Mouse (Mus musculus) left cerebral cortex, adult 2 months (tissue): Measurements from ENCODE around the gene Phf5a. TPM values are rescaled to one million over a fixed set of nuclear protein-coding genes. Genes with fewer than 3 reads are reported as not detected.
A peak's percentile ranks its signal among the peaks of the same experiment; 100 is the strongest.

Source experiments
- DNase-seq, 2 experiments: peaks; one replicate each; pipeline ENCODE4 v3.0.0; 2021 to 2022; ENCODE audit warnings: low spot score in 2 of 2, mixed read lengths in 1 of 2; ENCODE audit errors: extremely low spot score in 1 of 2
- H3K27ac ChIP-seq: fragments of 200-600 bp; 2 replicates; pipeline ENCODE4 v1.8.1; 2022
- H3K4me3 ChIP-seq: fragments of 200-600 bp; 2 replicates; pipeline ENCODE4 v1.8.1; 2022
- CTCF ChIP-seq: fragments of 200-600 bp; IDR thresholded peaks from 2 replicates; pipeline ENCODE4 v1.8.1; 2022; ENCODE audit warnings: antibody characterized with exemption, mild to moderate bottlenecking, moderate library complexity
- intact Hi-C: fragments of 180-260 bp; cut with DNase I; formaldehyde crosslinking; loops from one replicate; pipeline ENCODE4 v1.15.1; 2025
- total RNA-seq, 2 experiments: library from RNA; stranded (reverse); gene quantifications; 2 replicates each; pipeline ENCODE4 v1.2.3; 2021

Phf5a gene
- total RNA-seq, 2 experiments from 2014 or later: 31.1 to 32.8 TPM

GRCm38 (mm10) chr15:81832219-81832618 lies 39.5 kb downstream of the Phf5a start:
- no peak overlapping the region for H3K4me3 ChIP-seq
- intact Hi-C loops: no loop called here
- no peak overlapping the region for H3K27ac ChIP-seq
- TF ChIP-seq CTCF: no peak
- no peak for DNase-seq

GRCm38 (mm10) chr15:81831136-81831825 lies 40.4 kb downstream of the Phf5a start:
- peak; percentile 84 for DNase-seq
- intact Hi-C loops: loop anchor here (2.0 kb wide), 2 partner anchors 74 to 86 kb away; no protein-coding TSS in a partner anchor
- peak; percentile 87 for TF ChIP-seq CTCF
- peak overlapping the region; percentile 30; the same call in 1 of the 2 replicates for H3K27ac ChIP-seq
- no peak overlapping the region for H3K4me3 ChIP-seq

DNA sequence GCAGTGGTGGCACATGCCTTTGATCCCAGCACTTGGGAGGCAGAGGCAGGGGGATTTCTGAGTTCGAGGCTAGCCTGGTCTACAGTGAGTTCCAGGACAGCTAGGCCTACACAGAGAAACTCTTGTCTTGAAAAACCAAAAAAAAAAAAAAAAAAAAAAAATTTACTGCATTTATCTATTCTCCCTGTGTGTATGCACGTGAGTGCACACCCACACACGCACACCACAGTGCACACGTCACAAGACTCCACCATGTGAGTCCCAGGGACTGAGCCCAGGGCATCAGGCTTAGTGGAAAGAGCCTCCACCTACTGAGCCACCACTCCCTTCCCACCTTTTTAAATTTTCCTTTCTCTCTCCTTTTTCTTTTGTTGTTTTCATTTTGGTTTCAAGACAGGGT lies 41.2 kb downstream of the Phf5a start:
- no peak overlapping the region for H3K4me3 ChIP-seq
- intact Hi-C loops: loop anchor here (2.0 kb wide), 2 partner anchors 74 to 86 kb away; no protein-coding TSS in a partner anchor
- H3K27ac ChIP-seq: no peak overlapping the region
- DNase-seq: no peak
- no peak for TF ChIP-seq CTCF

DNA sequence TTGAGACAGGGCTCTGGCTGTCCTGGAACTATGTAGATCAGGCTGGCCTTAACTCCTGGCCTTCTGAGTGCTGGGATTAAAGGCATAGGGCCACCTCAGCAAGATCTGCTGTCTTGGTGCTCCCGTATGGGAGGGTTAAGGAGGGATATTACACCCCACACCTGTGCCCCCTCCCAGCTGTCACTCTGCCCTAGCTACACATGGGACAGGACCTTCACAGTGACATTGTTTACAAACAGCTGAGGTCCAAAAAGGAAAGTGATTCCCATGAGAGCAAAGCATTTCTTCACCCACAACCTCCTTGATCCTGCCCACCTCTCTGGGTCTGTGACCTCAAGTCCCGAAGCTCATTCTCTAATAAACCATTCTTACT lies 42.5 kb downstream of the Phf5a start:
- no peak for DNase-seq
- H3K4me3 ChIP-seq: no peak overlapping the region
- no peak overlapping the region for H3K27ac ChIP-seq
- intact Hi-C loops: no loop called here
- TF ChIP-seq CTCF: no peak

DNA sequence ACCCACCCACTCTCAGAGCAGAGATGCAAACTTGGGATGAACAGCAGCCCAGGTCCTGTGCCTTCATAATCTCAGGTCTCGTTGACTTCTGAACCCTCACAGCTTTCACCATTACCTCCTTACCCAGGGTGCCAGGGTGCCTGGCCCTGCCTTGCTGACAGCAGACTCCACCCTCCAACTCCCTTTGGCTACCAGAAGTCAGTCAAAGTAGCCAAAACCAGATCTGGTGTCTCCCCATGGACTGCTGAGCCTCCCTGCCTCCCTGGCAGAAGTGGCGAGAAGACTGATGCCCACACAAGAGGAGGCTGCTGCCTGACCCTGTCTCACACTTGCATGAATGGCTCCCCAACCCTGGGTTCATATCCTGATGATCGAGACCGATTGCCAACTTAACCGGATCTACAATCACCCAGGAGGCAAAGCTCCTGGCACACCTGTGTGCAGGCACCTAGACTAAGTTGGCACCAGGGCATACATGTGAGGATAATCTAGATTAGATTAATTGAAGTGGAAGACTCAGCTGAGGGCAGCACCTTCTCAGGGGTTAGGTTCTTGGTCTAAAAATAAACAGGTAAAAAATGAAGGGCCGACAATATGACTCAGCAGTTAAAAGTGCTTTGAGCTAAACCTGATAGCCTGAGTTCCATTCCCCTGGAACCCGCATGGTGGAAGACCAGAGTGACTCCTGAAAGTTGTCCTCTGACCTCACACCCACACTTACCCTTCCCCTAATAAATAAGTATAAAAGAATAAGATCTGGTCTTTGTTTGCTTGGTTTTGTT lies 43.1 kb downstream of the Phf5a start:
- DNase-seq: no peak
- intact Hi-C loops: no loop called here
- Histone ChIP-seq H3K27ac (no peak overlapping the region), H3K4me3 (no peak overlapping the region)
- no peak for TF ChIP-seq CTCF

DNA sequence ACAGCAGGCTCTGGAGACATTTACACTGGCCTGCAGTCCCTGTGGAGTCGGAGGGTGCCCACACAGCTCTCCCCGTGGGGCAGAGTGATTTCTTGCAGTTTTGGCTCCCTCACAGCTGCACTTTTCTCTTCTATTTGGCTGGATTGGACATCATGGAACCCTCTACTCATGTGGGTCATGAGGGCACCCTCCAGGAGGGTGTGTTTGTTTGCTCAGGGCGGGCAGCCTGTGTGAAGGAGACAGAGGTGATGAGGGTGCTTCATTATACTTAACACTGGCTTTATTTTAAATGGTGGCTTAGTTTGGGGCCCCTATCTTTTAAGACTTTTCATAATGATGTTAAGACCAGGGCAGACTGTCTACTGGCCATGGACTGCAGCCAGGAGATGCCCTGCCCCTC lies 46.9 kb downstream of the Phf5a start:
- H3K4me3 ChIP-seq: no peak overlapping the region
- no peak overlapping the region for H3K27ac ChIP-seq
- TF ChIP-seq CTCF: no peak
- no peak for DNase-seq
- intact Hi-C loops: no loop called here

DNA sequence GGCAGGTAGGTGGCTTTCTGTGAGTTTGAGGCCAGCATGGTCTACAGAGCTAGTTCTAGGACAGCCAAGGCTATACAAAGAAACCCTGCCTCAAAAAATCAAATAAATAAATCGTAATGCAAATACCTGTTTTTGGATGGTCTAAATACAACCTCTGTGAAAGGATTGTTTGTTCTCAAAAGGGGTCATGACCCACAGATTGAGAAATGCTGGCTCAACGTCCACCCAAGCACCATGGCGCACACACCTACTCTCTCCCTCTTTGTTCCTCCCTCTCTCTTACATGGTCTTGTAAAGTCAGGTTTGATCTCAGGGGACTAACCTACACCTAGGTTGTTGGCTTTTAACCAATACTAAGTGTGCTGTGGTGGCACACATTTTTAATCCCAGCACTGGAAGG lies 49.1 kb downstream of the Phf5a start:
- DNase-seq: no peak
- TF ChIP-seq CTCF: no peak
- intact Hi-C loops: no loop called here
- Histone ChIP-seq H3K4me3 (no peak overlapping the region), H3K27ac (no peak overlapping the region)

DNA sequence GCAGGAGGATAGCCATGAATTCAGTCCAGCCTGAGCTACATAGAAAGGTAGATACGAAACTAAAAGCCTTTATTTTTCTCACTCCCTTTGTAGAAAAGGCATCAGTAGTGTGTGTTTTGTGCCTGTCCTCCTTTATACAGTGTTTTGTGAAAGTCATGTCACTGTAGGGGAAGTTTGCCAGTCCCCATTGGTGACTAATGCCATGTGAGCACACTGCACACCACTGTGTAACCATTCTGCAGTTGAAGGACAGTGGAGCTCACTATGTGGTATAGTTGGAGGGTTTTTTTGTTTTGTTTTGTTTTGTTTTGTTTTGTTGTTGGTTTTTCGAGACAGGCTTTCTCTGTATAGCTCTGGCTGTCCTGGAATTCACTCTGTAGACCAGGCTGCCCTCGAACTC lies 53.3 kb downstream of the Phf5a start:
- H3K4me3 ChIP-seq: no peak overlapping the region
- no peak for TF ChIP-seq CTCF
- H3K27ac ChIP-seq: no peak overlapping the region
- DNase-seq: no peak
- intact Hi-C loops: no loop called here

DNA sequence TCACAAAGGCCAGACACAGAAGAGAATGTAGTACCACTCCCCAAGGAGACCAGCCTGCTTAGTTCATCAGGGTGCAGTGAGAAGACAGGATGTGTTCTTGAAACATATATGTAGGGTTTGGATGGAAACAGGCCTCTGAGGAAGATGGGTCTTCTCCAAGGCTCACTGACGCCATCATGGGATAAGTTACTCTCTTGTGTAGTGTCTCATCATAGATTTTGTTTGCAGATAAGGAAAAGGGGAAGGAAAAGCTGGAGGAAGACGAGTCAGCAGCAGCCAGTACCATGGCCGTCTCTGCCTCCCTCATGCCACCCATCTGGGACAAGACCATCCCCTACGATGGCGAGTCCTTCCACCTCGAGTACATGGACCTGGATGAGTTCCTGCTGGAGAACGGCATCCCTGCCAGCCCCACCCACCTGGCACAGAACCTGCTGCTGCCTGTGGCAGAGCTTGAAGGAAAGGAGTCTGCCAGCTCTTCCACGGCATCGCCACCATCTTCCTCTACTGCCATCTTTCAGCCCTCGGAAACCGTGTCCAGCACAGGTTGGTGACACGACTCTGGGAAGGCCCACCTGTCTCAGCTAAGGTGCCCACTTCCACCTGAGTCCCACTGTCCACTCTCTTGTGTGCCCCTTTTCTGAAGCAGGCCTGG lies 56.9 kb downstream of the Phf5a start:
- DNase-seq: no peak
- no peak for TF ChIP-seq CTCF
- intact Hi-C loops: no loop called here
- no peak overlapping the region for H3K4me3 ChIP-seq
- H3K27ac ChIP-seq: peak overlapping the region; percentile 68

Other genes with a start within 250 kb of the Phf5a start
- gene L3mbtl2, start 208.0 kb downstream of the Phf5a start, total RNA-seq: 10 to 100 TPM; 35.0 to 38.8 TPM
- gene Chadl, start 174.6 kb downstream of the Phf5a start, total RNA-seq: 10 to 100 TPM; 12.2 to 13.8 TPM
- 100 to 1,000 TPM; 160 to 179 TPM for gene Zc3h7b, start 126.9 kb downstream of the Phf5a start, total RNA-seq
- 100 to 1,000 TPM; 214 to 229 TPM for gene Rangap1, start 126.4 kb downstream of the Phf5a start, total RNA-seq
- 100 to 1,000 TPM; 220 to 228 TPM for gene Tef, start 69.5 kb downstream of the Phf5a start, total RNA-seq
- 10 to 100 TPM; 34.8 to 41.4 TPM for gene Tob2, start 13.1 kb downstream of the Phf5a start, total RNA-seq
- gene Aco2, start 398 bp upstream of the Phf5a start, total RNA-seq: 100 to 1,000 TPM; 420 to 427 TPM
- gene Polr3h, start 54.3 kb upstream of the Phf5a start, total RNA-seq: 10 to 100 TPM; 50.1 to 56.8 TPM
- gene Csdc2, start 64.8 kb upstream of the Phf5a start, total RNA-seq: 10 to 100 TPM; 91.2 to 97.6 TPM
- gene Pmm1, start 89.0 kb upstream of the Phf5a start, total RNA-seq: 100 to 1,000 TPM; 199 to 206 TPM
- gene 1700029P11Rik, start 108.6 kb upstream of the Phf5a start, total RNA-seq: not detected
- gene Xrcc6, start 115.9 kb upstream of the Phf5a start, total RNA-seq: 10 to 100 TPM; 22.5 to 29.7 TPM
- gene Desi1, start 162.0 kb upstream of the Phf5a start, total RNA-seq: 10 to 100 TPM; 88.0 to 95.6 TPM
- gene Snu13, start 175.7 kb upstream of the Phf5a start, total RNA-seq: 100 to 1,000 TPM; 110 to 113 TPM
- gene 4930407I10Rik, start 187.2 kb upstream of the Phf5a start, total RNA-seq: not detected
- gene Mei1, start 198.1 kb upstream of the Phf5a start, total RNA-seq: 1 to 10 TPM; 4.0 to 4.5 TPM